Mouse (Mus musculus) CD4-positive, CD25-positive, alpha-beta regulatory T cell (primary cell): Measurements from ENCODE around the gene Gm20388. TPM values are rescaled to one million over a fixed set of nuclear protein-coding genes. Genes with fewer than 3 reads are reported as not detected.

Experiments
- polyA plus RNA-seq: library from polyadenylated mRNA; unstranded; fragments of 100-300 nt; shearing (Covaris generic); gene quantifications from one replicate; pipeline ENCODE4 v1.2.1, GENCODE M21; 2017

Gm20388 gene
- polyA plus RNA-seq, 1 experiment from 2014 or later, result not detected

GRCm38 (mm10) chr8:123117127-123117731, 3206.6 kb downstream of the Gm20388 start, which contains the start of gene Cpne7:
Gene Cpne7, plus strand, starts transcription at chr8:123117374.

DNA sequence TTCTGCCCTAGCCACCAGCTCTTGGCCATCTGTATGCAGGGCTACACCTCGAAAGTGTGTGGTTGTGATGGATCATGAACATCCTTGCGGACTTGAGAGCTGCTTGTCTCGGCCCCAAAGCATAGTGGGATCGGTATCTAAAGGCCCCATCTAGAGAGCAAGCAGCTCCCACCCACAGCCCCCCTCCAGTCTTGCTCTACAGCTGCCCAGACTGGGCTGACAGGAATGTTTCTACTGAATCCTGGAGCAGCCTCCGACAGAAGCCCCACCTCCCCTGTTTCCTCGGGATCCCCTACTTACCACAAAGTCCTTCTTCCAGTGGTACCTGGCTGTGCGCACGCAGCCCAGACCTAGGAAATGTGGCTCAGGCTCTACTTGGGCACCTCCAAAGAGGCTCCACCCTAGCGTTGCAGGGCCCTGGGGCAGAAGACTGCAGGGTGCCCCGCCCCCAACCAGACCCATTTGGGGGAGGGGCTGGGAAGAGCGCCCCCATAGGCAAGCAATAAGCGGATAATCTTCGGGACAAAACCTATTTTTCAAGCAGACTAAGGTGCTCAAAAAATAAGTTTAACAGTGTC, 3247.3 kb downstream of the Gm20388 start, which contains the start of gene Sult5a1:
Gene Sult5a1 (minus strand): TSS at position 428 of the 578 bp plus-strand sequence.

GRCm38 (mm10) chr8:123185566-123186409, 3275.1 kb downstream of the Gm20388 start, which contains the start of gene Dpep1:
Gene Dpep1, plus strand, starts transcription at chr8:123186242.

GRCm38 (mm10) chr8:123212321-123213117, 3301.9 kb downstream of the Gm20388 start, which contains the start of the genes Chmp1a and Spata33:
Gene Chmp1a, minus strand, starts transcription at chr8:123212763.
Gene Spata33, plus strand, starts transcription at chr8:123212832.

GRCm38 (mm10) chr8:123224278-123225266, 3313.9 kb downstream of the Gm20388 start, which contains the start of gene Cdk10:
Gene Cdk10, plus strand, starts transcription at chr8:123224842.

DNA sequence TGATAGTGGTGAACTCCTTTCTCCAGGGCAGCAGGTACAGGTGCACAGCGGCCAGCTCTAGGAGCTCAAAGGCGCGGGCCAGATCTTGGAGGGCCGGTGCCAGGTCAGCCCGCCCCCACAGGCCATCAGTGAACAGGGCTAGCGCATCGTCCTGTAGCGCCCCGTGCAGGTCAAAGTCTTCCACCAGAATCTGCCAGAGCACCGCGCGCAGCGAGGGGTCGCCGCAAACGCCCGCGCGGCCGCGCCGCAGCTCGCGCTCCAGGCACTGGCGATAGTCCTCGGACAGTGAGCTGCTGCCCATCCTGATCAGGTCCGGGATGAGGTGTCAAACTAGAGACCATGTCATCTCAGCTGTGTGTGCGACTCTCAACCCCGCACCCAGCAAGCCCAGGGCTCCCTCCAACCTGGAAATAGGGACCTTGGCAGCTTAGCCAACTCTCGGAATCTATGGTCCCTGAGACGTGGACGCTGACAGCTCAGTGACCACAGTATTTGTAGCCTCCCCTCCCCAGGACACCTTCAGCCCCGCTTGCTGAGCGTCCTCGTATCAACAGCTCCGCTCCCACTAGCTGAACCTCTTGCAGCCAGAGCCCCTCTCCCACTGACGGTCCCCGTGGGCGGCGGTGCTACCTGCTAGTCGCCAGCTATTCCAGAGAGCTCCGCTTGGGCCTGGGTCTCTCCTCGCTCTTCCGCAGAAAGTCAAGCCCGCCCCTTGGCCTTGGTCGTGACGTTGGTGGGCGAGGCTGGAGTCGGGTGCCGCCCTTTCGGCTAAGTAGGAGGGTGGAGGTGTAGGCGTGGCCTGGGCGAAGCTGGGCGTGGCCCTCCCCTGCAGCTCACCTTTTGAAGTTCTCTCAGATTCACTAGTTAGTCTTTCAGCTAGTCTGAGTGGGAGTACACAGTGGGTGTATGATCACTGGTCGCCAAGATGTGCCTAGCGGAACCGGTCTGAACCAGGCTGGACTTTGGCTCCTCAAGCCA, 3325.2 kb downstream of the Gm20388 start, which contains the start of gene Spata2l:
Gene Spata2l (minus strand): TSS at position 714 of the 978 bp plus-strand sequence.

GRCm38 (mm10) chr8:123254099-123254885, 3343.7 kb downstream of the Gm20388 start, which contains the start of the genes Zfp276 and Vps9d1:
Gene Zfp276, plus strand, starts transcription at chr8:123254195.
Gene Vps9d1, minus strand, starts transcription at chr8:123254348.

DNA sequence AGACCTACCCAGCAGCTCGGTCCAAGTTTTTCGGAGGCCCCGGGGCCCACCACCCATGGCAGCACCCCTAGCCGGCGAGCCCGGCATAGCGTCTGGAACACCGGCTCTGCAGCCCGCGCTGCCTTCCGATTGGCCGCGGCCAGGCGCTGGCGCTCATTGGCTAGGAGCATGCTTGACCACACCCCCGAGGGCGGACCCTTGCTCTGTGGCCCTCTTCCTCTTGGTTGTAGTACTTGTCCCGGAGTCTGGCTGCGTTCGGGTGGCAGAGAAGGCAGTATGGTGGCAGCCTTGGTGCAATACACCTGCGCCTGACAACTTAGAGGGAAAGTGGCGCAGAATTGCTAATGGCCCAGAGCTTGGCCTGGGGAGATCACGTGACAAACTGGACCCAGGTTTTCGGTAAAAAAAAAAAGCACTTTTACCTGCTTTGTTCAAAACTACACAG, 3407.8 kb downstream of the Gm20388 start, which contains the start of gene Fanca:
Gene Fanca (minus strand): TSS at position 110 of the 445 bp plus-strand sequence.

GRCm38 (mm10) chr8:123332262-123333090, 3421.8 kb downstream of the Gm20388 start, which contains the start of gene Spire2:
Gene Spire2, plus strand, starts transcription at chr8:123332713.

DNA sequence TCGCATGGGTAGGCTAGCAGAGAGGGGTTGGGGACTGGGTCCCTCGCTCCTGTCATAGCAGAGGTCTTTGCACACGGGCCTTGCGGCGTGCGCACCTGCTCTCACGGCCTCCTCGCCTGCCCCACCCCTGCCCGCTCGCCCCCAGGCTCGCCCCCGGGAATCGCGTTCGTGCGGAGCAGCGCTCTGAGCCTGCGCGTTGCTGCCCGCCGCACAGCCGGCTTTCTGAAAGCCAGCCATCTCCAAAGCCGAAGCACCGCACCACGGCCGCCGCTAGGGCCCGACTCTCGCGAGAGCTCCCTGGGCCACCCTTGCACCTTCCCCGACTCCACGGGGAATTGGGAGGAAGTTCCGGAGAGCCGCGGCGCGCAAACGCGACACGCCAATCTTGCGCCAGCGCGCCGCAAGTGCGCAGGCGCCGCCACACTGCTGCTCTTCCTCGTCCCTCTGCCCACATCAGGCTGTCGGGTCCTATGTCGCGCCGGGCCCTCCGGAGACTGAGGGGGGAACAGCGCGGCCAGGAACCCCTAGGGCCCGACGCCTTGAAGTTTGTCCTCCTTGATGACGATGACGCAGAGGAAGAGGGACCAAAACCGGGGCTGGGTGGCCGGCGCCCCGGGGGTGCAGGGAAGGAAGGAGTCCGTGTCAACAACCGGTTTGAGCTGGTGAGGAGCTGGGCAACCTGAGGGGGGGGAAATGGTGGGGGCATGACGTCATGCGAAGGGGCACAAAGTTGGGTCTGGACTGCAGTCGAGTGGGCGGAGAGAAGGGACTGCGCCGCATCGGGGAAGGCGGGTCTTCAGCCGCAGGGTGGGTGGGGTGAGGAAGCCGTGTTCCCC, 3463.0 kb downstream of the Gm20388 start, which contains the start of gene Tcf25:
Gene Tcf25 (plus strand): TSS at position 351 of the 836 bp plus-strand sequence.

DNA sequence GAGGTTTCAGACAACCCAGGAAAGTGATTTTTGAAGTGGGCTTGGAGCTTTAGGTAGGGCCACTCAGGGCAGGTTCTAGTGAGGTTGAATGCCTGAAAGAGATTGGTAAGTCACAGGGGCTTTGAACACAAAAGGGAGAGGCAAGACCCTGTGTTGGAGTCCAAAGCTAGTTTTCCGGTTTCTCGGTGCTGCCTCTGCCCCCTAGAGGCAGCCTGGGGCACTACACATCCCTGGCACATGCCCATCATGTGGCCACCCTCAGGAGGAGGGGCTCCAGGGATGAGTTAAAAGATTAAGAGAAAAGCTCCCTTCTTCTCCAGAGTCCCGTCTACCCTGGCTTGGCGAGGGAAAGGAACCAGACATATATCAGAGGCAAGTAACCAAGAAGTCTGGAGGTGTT, 3496.1 kb downstream of the Gm20388 start, which contains the start of gene Mc1r:
Gene Mc1r (plus strand): TSS at position 322 of the 400 bp plus-strand sequence.

GRCm38 (mm10) chr8:123411246-123411645, 3500.6 kb downstream of the Gm20388 start, which contains the start of gene Tubb3:
Gene Tubb3, plus strand, starts transcription at chr8:123411424.

DNA sequence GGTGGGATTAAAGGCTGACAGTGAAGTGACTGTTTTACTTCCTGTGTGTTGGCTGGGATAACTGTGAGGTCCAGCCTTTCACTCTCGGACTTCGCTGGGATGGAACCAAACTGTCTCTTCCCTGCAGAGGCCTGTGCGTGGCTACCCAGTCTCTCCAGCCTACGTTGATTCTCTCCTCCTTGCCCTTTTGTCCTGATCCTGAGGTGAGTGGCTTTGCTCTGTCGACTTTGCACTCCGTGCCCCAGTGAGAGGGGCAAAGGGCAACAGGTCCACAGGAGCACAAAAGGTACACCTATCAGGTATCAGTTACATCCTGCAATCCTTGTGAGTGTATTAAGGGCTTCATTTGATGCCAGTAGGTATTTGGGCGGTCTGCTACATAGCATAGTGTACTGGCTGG, 3512.8 kb downstream of the Gm20388 start, which contains the start of gene Def8:
Gene Def8 (plus strand): TSS at position 87 of the 400 bp plus-strand sequence.

GRCm38 (mm10) chr8:123477737-123478258, 3567.2 kb downstream of the Gm20388 start, which contains the start of gene Afg3l1:
Gene Afg3l1, plus strand, starts transcription at chr8:123477903.

DNA sequence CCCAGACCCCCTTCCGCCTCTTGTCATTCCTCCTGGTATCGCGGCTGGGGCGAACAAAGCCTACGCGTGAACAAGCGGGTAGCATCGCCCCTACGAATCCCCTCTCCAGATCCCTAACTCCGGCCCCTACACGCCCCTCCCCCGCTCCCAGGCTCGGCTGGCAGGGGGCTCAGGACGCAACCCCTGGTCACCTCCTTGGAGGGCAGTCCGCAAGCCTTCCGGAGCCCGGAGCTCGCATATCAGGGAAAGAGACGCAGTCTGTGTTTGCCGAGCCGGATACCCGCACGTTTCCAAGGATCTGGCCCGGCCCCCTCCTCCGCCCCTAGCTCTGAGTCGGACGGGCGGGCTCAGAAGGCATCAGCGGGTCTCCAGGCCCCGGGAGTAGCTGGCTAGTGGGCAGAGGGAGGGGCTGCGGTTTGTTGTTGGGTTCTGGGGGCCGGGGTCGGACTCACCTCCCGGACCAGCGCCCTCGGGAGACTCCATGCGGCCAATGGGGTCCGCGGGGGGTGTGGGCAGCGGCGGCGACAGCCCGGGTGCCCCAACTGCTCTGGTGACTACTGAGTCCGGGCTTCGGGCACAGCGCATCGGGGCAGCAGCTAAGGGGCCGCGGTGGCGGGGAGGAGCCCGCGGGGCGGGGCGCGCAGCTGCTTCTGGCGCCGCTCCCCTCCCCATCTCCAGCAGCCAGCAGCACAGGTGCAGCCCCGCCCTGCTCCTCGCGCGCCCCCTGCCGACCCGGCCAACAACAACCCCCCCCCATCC, 3604.3 kb downstream of the Gm20388 start, which contains the start of gene Dbndd1:
Gene Dbndd1 (minus strand): TSS at position 683 of the 759 bp plus-strand sequence.

